Mouse (Mus musculus): ENCODE data around the gene Fitm1. TPM values are rescaled to one million over a fixed set of nuclear protein-coding genes. Genes with fewer than 3 reads are reported as not detected.
A peak's percentile ranks its signal among the peaks of the same experiment; 100 is the strongest.

Gene Fitm1
- polyA plus RNA-seq (2012; rRNA removed) = 0.46 TPM in 1 of 2 replicates, not detected in the other

DNA sequence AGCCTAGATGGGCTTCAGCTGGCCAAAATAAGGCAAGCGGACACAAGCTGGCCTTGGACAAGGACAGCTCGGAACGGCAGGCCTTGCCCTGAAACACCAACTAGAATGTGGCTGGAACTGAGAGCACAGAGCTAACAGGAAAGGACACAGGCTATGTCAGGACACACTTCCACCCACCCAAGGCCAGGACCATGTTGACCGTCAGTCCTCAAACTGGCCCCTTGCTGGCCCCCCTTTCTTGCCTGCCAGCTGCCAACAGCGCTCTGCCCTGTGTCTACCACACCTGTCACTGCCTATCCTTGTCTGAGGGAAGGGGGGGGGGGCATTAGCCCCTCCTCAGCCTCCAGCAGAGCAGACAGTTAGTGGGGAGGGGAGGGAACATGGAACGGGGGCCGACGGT, at the start of gene Fitm1:
Gene Fitm1, plus strand, starts transcription at position 316 of the 400 bp plus-strand sequence.
- 84% methylated on average over 8 of the region's 8 CpGs for WGBS

GRCm38 (mm10) chr14:55526674-55527073, 48.7 kb upstream of the Fitm1 start:
- Histone ChIP-seq H3K27me3 (ENCODE audit: control insufficient read depth, insufficient read depth, low read length) (0 out of 2 replicates have a peak, but pooled peaks cover 3% of the 10 kb centered on the region), H3K4me1 (ENCODE audit: control insufficient read depth, insufficient read depth, insufficient read length, low read length) (no peaks in the 10 kb centered on the region), H3K4me3 (ENCODE audit: low read depth, low read length) (no peak overlapping the region), H3K36me3 (ENCODE audit: control insufficient read depth, insufficient read depth, low read length) (no peaks in the 10 kb centered on the region), H3K27ac (ENCODE audit: insufficient read depth, low read depth, low read length) (no peak overlapping the region)
- no peak for TF ChIP-seq POLR2A (IDR thresholded peaks at IDR 0.05; ENCODE audit: low read depth, low read length)
- TF ChIP-seq CTCF (IDR thresholded peaks at IDR 0.05; ENCODE audit: extremely low read depth, insufficient read length, insufficient replicate concordance, low read depth, low read length) = no peak
- WGBS = 80% methylated on average over 2 of the region's 2 CpGs

More for the DNA sequence above, at the start of gene Fitm1:
- no peak within 1 kb of the TSS for H3K4me3 ChIP-seq (ENCODE audit: low read depth, low read length)
- TF ChIP-seq CTCF (IDR thresholded peaks at IDR 0.05; ENCODE audit: extremely low read depth, insufficient read length, insufficient replicate concordance, low read depth, low read length) = no peak
- no peak for TF ChIP-seq POLR2A (IDR thresholded peaks at IDR 0.05; ENCODE audit: low read depth, low read length)
- no peak within 1 kb of the TSS for H3K27ac ChIP-seq (ENCODE audit: insufficient read depth, low read depth, low read length)
- no peaks in the 10 kb centered on the region for H3K4me1 ChIP-seq (ENCODE audit: control insufficient read depth, insufficient read depth, insufficient read length, low read length)
- no peaks in the 10 kb centered on the region for H3K27me3 ChIP-seq (ENCODE audit: control insufficient read depth, insufficient read depth, low read length)
- H3K36me3 ChIP-seq (ENCODE audit: control insufficient read depth, insufficient read depth, low read length) = peaks cover 8% of the 10 kb centered on the region

- WGBS = 10% methylated on average over 3 of the region's 3 CpGs
- peak; percentile 26; the same call in 1 of the 2 replicates for TF ChIP-seq CTCF (IDR thresholded peaks at IDR 0.05; ENCODE audit: extremely low read depth, insufficient read length, insufficient replicate concordance, low read depth, low read length)
- TF ChIP-seq POLR2A (IDR thresholded peaks at IDR 0.05; ENCODE audit: low read depth, low read length) = no peak
- H3K27me3 ChIP-seq (ENCODE audit: control insufficient read depth, insufficient read depth, low read length) = 0 out of 2 replicates have a peak, but pooled peaks cover 3% of the 10 kb centered on the region
- no peak overlapping the region for H3K27ac ChIP-seq (ENCODE audit: insufficient read depth, low read depth, low read length)
- no peak overlapping the region for H3K4me3 ChIP-seq (ENCODE audit: low read depth, low read length)
- no peaks in the 10 kb centered on the region for H3K4me1 ChIP-seq (ENCODE audit: control insufficient read depth, insufficient read depth, insufficient read length, low read length)
- no peaks in the 10 kb centered on the region for H3K36me3 ChIP-seq (ENCODE audit: control insufficient read depth, insufficient read depth, low read length)
Measured at GRCm38 (mm10) chr14:55527940-55528339, 47.5 kb upstream of the Fitm1 start.

DNA sequence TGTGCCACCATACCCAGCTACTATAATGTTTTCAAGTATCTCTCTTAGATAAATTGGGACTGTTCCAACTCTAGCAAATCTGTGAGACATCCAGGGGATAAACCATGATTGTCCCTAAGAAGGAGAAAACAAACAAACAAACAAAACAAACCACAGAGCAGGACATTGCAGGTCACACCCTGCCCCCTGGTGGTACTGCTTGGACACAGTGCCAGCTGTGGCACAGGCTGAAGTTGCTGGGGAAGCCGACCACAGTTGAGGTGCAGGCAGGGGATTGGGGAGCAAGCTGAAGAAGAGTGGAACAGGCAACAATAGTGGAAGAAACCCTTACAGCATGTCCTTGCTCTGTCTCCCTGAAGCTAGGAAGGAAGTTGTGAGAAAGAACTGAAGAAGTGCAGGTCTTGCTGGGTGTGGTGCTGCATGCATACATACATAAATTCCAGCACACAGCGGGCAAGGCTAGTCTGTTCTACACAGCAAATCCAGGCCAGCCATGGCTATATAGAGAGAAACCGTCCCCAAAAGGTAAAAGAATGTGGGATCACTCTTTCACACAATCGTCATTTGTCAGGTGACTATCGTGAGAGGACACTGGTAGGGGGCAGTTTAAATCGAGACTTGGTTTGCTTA, 39.2 kb upstream of the Fitm1 start:
- TF ChIP-seq CTCF (IDR thresholded peaks at IDR 0.05; ENCODE audit: extremely low read depth, insufficient read length, insufficient replicate concordance, low read depth, low read length) (peak; percentile 76; the same call in 1 of the 2 replicates), POLR2A (IDR thresholded peaks at IDR 0.05; ENCODE audit: low read depth, low read length) (no peak)
- 52% methylated on average over 6 of the region's 6 CpGs for WGBS
- Histone ChIP-seq H3K36me3 (ENCODE audit: control insufficient read depth, insufficient read depth, low read length) (no peaks in the 10 kb centered on the region), H3K27me3 (ENCODE audit: control insufficient read depth, insufficient read depth, low read length) (no peaks in the 10 kb centered on the region), H3K4me3 (ENCODE audit: low read depth, low read length) (no peak overlapping the region), H3K4me1 (ENCODE audit: control insufficient read depth, insufficient read depth, insufficient read length, low read length) (peaks cover 4% of the 10 kb centered on the region; the same call in 1 of the 2 replicates), H3K27ac (ENCODE audit: insufficient read depth, low read depth, low read length) (no peak overlapping the region)

GRCm38 (mm10) chr14:55540067-55540786, 35.2 kb upstream of the Fitm1 start, which contains the start of gene Pck2:
Gene Pck2, plus strand, starts transcription at chr14:55540266.
- under 1% methylated on average over 32 of the region's 32 CpGs for WGBS
- peaks cover 5% of the 10 kb centered on the region; the same call in 1 of the 2 replicates for H3K36me3 ChIP-seq (ENCODE audit: control insufficient read depth, insufficient read depth, low read length)
- peak within 1 kb of the TSS; percentile 88 for H3K4me3 ChIP-seq (ENCODE audit: low read depth, low read length)
- peak within 1 kb of the TSS; percentile 82 for H3K27ac ChIP-seq (ENCODE audit: insufficient read depth, low read depth, low read length)
- TF ChIP-seq POLR2A (IDR thresholded peaks at IDR 0.05; ENCODE audit: low read depth, low read length) (peak; percentile 59; the same call in 1 of the 2 replicates), CTCF (IDR thresholded peaks at IDR 0.05; ENCODE audit: extremely low read depth, insufficient read length, insufficient replicate concordance, low read depth, low read length) (no peak)
- H3K27me3 ChIP-seq (ENCODE audit: control insufficient read depth, insufficient read depth, low read length) = no peaks in the 10 kb centered on the region
- peaks cover 4% of the 10 kb centered on the region; the same call in 1 of the 2 replicates for H3K4me1 ChIP-seq (ENCODE audit: control insufficient read depth, insufficient read depth, insufficient read length, low read length)

- peak overlapping the region; percentile 88 for H3K4me3 ChIP-seq (ENCODE audit: low read depth, low read length)
- no peaks in the 10 kb centered on the region for H3K27me3 ChIP-seq (ENCODE audit: control insufficient read depth, insufficient read depth, low read length)
- H3K4me1 ChIP-seq (ENCODE audit: control insufficient read depth, insufficient read depth, insufficient read length, low read length) = peaks cover 4% of the 10 kb centered on the region; the same call in 1 of the 2 replicates
- peaks cover 8% of the 10 kb centered on the region for H3K36me3 ChIP-seq (ENCODE audit: control insufficient read depth, insufficient read depth, low read length)
- TF ChIP-seq POLR2A (IDR thresholded peaks at IDR 0.05; ENCODE audit: low read depth, low read length) (no peak), CTCF (IDR thresholded peaks at IDR 0.05; ENCODE audit: extremely low read depth, insufficient read length, insufficient replicate concordance, low read depth, low read length) (no peak)
- H3K27ac ChIP-seq (ENCODE audit: insufficient read depth, low read depth, low read length) = peak overlapping the region; percentile 82
- 4% methylated on average over 10 of the region's 10 CpGs for WGBS
Measured at GRCm38 (mm10) chr14:55540787-55541321, 34.6 kb upstream of the Fitm1 start.

Measured in small intestine, adult 2 months (tissue).